Mouse (Mus musculus): ENCODE measurements around the gene Krtap3-1. TPM values are rescaled to one million over a fixed set of nuclear protein-coding genes. Genes with fewer than 3 reads are reported as not detected.
"Not testable (repeated sequence)": the region's sequence is repeated elsewhere in the genome, so short reads cannot be mapped to it uniquely, and the experiment has no call there.

Krtap3-1 gene
- total RNA-seq (2022), result not detected

GRCm38 (mm10) chr11:99566530-99566929, at the start of gene Krtap3-1:
Gene Krtap3-1, minus strand, starts transcription at chr11:99566630.
- DNase-seq (ENCODE audit: low spot score in 2 of 2), result no peak

- no peak for DNase-seq (ENCODE audit: low spot score in 2 of 2)
Measured at GRCm38 (mm10) chr11:99614796-99615363, 48.5 kb upstream of the Krtap3-1 start, which contains the start of gene Krtap2-4. Gene Krtap2-4, minus strand, starts transcription at chr11:99614846.

GRCm38 (mm10) chr11:99610089-99610488, 43.7 kb upstream of the Krtap3-1 start, which contains the start of gene Gm11937:
Gene Gm11937, minus strand, starts transcription at chr11:99610189.
- not testable (repeated sequence) for DNase-seq (ENCODE audit: low spot score in 2 of 2)

- DNase-seq (ENCODE audit: low spot score in 2 of 2), result peak; percentile 48 to 50
Measured at GRCm38 (mm10) chr11:99609126-99609525, 42.7 kb upstream of the Krtap3-1 start.

- DNase-seq (ENCODE audit: low spot score in 2 of 2), result not testable (repeated sequence)
Measured at GRCm38 (mm10) chr11:99603208-99603607, 36.8 kb upstream of the Krtap3-1 start, which contains the start of gene Gm11938. Gene Gm11938, minus strand, starts transcription at chr11:99603308.

- DNase-seq (ENCODE audit: low spot score in 2 of 2), result not testable (repeated sequence)
Measured at GRCm38 (mm10) chr11:99597742-99598141, 31.3 kb upstream of the Krtap3-1 start, which contains the start of gene Krtap9-3. Gene Krtap9-3, minus strand, starts transcription at chr11:99598105.

- no peak for DNase-seq (ENCODE audit: low spot score in 2 of 2)
Measured at GRCm38 (mm10) chr11:99590981-99591380, 24.6 kb upstream of the Krtap3-1 start, which contains the start of gene Krtap1-3. Gene Krtap1-3, minus strand, starts transcription at chr11:99591339.

- DNase-seq (ENCODE audit: low spot score in 2 of 2), result peak; percentile 35 to 53
Measured at GRCm38 (mm10) chr11:99585096-99585495, 18.7 kb upstream of the Krtap3-1 start.

- no peak for DNase-seq (ENCODE audit: low spot score in 2 of 2)
Measured at GRCm38 (mm10) chr11:99583245-99583704, 16.8 kb upstream of the Krtap3-1 start, which contains the start of gene Krtap1-4. Gene Krtap1-4, minus strand, starts transcription at chr11:99583654.

GRCm38 (mm10) chr11:99581564-99581963, 15.1 kb upstream of the Krtap3-1 start:
- no peak for DNase-seq (ENCODE audit: low spot score in 2 of 2)

- DNase-seq (ENCODE audit: low spot score in 2 of 2), result no peak
Measured at GRCm38 (mm10) chr11:99581051-99581450, 14.6 kb upstream of the Krtap3-1 start.

GRCm38 (mm10) chr11:99580636-99581035, 14.2 kb upstream of the Krtap3-1 start, which contains the start of gene Krtap1-5:
Gene Krtap1-5, minus strand, starts transcription at chr11:99581016.
- no peak for DNase-seq (ENCODE audit: low spot score in 2 of 2)

GRCm38 (mm10) chr11:99574106-99574505, 7.7 kb upstream of the Krtap3-1 start:
- DNase-seq (ENCODE audit: low spot score in 2 of 2), result peak; percentile 24 to 65

- no peak for DNase-seq (ENCODE audit: low spot score in 2 of 2)
Measured at GRCm38 (mm10) chr11:99573164-99573563, 6.7 kb upstream of the Krtap3-1 start.

- DNase-seq (ENCODE audit: low spot score in 2 of 2), result no peak
Measured at GRCm38 (mm10) chr11:99562580-99562979, 3.9 kb downstream of the Krtap3-1 start.

- no peak for DNase-seq (ENCODE audit: low spot score in 2 of 2)
Measured at GRCm38 (mm10) chr11:99559366-99559765, 7.1 kb downstream of the Krtap3-1 start, which contains the start of gene Gm11939. Gene Gm11939, minus strand, starts transcription at chr11:99559466.

GRCm38 (mm10) chr11:99557976-99558745, 8.3 kb downstream of the Krtap3-1 start:
- no peak for DNase-seq (ENCODE audit: low spot score in 2 of 2)

- no peak for DNase-seq (ENCODE audit: low spot score in 2 of 2)
Measured at GRCm38 (mm10) chr11:99556753-99557152, 9.7 kb downstream of the Krtap3-1 start, which contains the start of gene Krtap3-2. Gene Krtap3-2, minus strand, starts transcription at chr11:99556853.

- DNase-seq (ENCODE audit: low spot score in 2 of 2), result no peak
Measured at GRCm38 (mm10) chr11:99556195-99556594, 10.2 kb downstream of the Krtap3-1 start.

- no peak for DNase-seq (ENCODE audit: low spot score in 2 of 2)
Measured at GRCm38 (mm10) chr11:99550765-99551164, 15.7 kb downstream of the Krtap3-1 start, which contains the start of gene Krtap3-3. Gene Krtap3-3, minus strand, starts transcription at chr11:99550865.

- DNase-seq (ENCODE audit: low spot score in 2 of 2), result no peak
Measured at GRCm38 (mm10) chr11:99547892-99548291, 18.5 kb downstream of the Krtap3-1 start.

GRCm38 (mm10) chr11:99539721-99540120, 26.7 kb downstream of the Krtap3-1 start:
- DNase-seq (ENCODE audit: low spot score in 2 of 2), result peak; percentile 51 to 72

Measured in layer of hippocampus, adult 8-10 months (tissue).